Mouse (Mus musculus) layer of hippocampus, adult 9-10 months (tissue): ENCODE measurements around the gene Kdm2a.
A peak's percentile ranks its signal among the peaks of the same experiment; 100 is the strongest.

Experiments
- DNase-seq: peaks from one replicate; pipeline ENCODE4 v3.0.0; 2022; ENCODE audit warnings: low spot score

Kdm2a gene

DNA sequence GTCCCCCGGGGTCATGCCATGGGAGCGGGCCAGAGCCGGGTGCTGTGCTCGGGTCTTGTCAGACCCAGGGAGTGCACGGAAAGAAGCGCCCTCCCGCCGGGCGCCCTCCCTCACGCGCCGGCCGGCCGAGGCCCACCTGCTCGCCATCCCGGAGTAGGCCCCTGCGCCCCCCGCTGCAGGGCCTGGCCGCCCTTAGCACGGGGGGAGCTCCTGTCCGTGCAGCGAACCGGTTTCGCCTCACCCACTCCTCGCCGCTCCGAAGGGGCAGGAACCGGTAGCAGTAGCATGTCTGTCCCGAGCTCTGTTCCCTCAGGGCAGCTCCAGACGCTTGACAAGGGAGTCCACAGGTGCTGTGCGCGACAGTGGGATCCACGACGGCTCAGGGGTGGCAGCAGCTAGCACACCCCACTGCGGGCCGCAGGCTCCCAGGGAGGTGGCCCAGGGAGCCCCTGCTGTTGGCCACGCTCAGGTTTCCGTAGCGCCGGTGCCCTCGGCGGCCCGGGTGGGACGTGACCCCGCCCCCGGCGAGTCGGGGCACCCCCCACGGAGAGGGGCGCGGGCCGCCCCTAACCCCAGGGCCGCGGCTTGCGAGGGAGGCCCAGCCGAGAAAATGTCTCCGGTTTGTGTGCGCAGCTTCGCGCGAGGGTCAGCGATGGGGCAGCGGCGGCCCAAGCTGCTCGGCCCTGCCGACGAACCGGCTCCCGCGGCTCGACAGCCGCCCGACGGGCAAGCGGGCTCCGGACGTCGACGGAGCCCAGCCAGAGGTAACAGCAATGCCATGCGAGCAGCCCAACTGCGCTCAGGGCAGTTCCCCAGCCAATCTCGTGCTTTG lies at the start of gene Kdm2a:
Gene Kdm2a, minus strand, starts transcription at position 488 of the 832 bp plus-strand sequence.
- no peak for DNase-seq

DNA sequence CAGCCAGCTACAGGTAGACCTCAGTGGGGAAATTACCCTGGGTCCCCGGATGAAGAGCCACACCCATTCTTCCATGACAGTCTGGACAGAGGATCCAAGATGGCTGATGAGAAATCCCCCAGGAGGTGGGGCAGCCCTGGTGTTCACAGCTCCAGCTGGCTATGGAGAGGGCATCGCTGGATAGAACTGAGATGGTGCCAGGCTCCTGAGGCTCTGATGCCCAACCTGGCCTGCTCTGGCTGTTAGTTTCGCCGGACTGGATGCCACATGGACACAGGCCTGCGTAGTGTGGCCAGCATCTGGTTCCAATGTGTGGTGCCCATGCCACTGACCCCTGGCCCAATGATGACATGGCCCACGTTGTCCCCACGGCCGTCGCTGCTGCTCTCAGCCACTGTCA lies 49.4 kb upstream of the Kdm2a start:
- no peak for DNase-seq

DNA sequence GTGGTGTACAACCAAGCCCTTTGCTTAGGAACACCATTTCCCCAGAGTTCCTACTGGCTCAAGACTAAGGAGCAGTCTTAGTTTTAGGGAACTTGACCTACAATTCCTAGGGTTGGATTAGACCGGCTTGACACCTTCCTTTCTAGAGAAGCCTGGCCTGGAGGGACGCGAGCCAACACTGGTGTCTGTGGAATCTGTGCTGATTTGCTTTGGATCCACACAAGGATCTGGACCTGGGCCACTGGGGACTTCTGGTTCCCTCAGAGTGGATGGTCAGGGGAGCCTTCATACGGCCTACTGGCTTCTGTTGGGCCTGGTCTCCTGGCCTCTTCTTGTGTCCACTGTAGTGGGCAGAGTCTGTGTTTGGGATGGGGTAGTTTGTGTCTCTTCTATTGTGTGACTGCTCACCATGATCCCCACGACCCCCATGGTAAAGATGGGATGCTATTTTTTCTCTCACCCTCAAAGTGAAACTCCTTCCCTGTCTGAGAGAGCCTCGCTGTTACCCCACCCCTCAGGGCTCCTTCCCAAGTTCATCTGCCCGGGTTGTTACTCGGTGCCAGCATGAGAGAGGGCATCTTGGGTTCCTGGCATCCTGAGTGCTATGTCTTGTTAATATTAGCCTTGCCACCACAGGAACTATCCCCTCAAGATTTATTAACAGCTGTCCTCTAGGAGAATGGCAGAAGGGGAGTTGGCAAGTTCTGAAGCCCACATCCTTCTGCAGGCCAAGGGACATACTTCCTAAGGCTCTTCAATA lies 48.8 kb upstream of the Kdm2a start:
- DNase-seq, result no peak

DNA sequence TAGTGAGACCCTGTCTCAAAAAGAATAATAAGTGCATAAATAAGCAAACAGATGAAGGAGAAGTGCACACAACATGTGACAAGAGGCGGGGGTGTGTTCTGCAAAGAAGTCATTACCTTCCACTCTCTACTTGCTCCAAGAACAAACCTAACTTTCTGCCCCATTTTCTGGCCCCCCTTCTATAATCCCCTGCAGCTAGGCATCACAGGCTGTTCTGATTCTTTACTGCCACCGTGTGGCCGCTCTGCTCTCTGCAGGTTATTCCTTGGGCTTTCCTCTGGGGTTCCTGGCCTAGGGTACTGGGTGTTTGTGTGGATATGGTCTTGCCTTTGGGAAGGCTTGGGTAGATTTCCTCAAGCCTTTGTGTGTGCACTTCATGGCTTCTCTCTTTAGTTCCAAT lies 44.3 kb upstream of the Kdm2a start:
- peak; percentile 66 for DNase-seq

DNA sequence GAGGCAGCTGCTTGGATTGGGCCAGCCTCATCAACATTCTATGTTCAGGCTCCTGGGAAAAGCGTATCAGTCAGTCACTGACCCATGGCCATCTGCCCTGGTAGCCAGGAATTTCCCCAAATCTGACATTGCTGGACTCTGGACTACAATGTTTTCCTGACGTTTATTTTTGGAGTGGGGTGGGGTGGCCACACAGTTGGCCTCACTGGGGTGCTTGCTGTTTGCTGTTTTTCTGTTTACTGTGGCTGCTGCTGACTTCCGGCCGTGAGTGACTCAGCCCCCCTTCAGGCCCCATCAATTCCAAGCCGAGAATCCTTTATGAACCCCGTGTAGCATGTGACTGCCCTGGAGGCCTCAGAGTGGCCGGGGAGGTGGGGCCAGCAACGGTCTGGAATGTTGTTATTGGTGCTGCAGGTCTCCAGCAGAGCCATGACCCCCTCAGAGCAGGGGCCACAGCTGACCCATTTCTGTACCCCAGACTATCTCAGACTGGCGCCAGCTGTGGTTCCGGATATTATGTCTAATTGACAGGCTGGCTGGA lies 43.6 kb upstream of the Kdm2a start:
- DNase-seq, result no peak

DNA sequence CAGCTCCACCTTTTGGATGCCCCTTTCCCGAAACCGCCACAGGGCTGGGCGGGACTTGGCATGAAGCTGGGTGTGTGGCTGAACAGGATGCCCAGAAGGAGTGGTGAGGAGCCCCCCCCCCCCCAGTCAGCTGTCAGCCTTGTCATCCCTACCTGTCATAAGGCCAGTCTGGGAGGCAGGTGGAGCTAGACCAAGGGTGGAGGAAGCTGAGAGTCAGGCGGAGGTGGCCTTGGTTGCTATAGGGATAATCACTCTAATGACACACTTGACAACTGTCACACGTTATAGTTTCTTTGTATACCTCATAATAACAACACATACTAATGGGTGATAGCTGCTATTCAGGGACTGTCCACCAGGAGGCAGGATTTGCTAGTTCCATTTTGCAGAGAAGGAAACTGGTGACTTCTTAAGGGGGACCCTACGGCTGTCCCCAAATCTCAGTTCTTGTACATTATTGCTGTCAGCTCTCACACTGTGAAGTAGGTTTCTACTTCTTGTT lies 43.1 kb upstream of the Kdm2a start:
- DNase-seq, result no peak

GRCm38 (mm10) chr19:4440222-4440621 lies 42.1 kb upstream of the Kdm2a start:
- no peak for DNase-seq

DNA sequence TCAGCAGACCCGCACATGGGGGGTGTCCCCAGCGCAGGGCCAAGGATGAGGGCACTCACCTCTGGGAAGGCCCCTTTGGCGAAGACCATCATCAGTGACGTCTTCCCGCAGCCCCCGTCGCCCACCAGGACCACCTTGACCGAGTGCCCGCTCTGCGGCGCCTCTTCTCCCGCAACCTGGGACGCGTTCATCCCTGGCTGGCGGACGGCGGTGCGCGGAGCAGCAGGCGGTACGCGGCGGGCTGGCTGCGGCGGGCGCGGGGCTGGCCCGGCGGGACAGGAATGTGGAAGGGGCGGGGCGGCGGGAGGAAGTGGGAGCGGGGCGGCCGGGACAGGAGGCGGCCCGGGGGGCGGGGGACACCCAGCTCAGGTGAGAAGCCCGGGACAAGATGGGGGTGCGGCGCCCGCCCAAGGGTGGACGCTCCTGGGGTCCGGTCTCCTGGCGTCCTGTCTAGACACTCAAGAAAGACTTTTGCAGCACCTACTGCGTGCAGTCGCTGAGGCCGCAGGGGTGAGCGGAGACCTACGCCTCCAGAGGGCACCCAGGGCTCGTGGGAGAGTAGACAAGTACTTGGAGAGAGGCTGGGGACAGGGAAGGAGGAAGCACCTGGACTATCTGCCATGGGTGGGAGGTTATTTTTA lies 41.2 kb upstream of the Kdm2a start, which contains the start of gene Rhod:
Gene Rhod, minus strand, starts transcription at position 272 of the 641 bp plus-strand sequence.
- DNase-seq, result no peak

DNA sequence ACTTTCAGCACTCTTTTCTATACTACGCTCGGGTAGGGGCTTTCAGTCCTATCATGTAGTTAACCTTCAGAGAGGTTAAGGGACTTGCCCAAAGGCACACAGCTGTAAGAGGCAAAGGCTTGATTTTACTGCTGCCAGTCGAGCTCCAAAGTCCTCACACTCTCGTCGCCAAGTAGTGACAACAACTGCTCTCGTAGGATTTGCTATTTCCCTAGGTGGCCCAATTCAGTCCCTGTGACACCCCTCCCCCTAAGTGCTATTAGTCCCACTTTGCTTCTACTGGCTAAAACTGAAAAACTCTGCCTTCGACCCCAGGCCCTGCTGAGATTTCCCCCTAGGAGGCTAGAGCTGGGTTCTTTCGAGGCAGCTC lies 40.7 kb upstream of the Kdm2a start:
- no peak for DNase-seq

DNA sequence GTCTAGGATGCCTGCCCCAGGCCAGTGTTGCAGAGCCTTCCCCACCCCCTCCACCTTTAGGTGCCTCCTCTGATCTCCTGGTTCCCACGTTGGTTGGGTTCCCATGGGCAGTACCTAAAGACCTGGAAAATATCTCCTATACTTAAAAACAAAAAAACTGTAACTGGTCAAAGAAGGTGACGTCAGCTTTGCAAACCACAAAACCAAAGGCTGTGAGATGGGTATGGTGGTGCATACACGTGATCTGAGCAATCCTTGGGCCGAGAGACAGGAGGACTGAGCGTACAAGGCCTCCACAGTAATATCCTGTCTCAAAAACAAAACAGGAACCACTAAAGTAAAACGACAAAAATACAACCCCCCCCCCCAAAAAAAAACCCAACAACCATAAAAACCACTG lies 39.8 kb upstream of the Kdm2a start:
- no peak for DNase-seq

GRCm38 (mm10) chr19:4436254-4436653 lies 38.2 kb upstream of the Kdm2a start:
- no peak for DNase-seq

DNA sequence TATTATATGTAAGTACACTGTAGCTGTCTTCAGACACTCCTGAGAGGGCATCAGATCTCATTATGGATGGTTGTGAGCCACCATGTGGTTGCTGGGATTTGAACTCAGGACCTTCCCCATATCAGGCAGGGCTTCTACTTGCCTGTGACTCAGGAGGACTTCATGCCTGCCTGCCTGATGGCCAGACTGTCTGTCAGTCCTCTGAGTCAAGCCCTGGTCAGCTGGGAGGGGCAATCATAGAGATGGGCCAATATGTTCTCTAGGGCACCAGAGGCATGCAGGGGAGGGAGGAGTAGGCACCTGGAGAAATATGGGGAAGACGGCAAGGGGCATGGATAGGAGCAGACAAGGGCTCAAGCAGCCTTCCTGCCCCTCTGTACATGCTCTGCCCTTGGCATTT lies 36.9 kb upstream of the Kdm2a start:
- DNase-seq, result no peak

- no peak for DNase-seq
Observed at GRCm38 (mm10) chr19:4433756-4434155, 35.7 kb upstream of the Kdm2a start.

- no peak for DNase-seq
Observed at GRCm38 (mm10) chr19:4430091-4430620, 32.1 kb upstream of the Kdm2a start.

- no peak for DNase-seq
Observed at GRCm38 (mm10) chr19:4425610-4426366, 27.7 kb upstream of the Kdm2a start.

GRCm38 (mm10) chr19:4423021-4423420 lies 24.9 kb upstream of the Kdm2a start:
- DNase-seq, result no peak

DNA sequence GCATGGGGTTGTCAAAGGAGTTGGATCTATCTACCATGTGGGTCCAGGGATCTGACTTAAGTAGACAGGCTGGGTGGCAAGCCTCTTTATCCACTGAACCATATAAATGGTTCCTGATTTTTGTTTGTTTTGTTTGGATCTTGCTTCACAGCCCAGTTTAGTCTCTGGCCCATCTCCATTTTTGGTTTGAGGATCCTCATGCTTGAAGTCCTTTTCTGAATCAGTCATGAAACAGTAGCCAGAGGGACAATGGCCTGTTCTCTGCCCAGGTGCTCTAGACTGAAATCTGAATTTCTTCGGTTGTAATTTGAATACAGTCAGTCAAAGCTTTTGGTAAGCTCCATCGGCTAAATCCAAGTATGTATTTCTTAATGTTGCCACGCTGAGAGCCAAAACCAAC lies 24.5 kb upstream of the Kdm2a start:
- DNase-seq, result no peak

DNA sequence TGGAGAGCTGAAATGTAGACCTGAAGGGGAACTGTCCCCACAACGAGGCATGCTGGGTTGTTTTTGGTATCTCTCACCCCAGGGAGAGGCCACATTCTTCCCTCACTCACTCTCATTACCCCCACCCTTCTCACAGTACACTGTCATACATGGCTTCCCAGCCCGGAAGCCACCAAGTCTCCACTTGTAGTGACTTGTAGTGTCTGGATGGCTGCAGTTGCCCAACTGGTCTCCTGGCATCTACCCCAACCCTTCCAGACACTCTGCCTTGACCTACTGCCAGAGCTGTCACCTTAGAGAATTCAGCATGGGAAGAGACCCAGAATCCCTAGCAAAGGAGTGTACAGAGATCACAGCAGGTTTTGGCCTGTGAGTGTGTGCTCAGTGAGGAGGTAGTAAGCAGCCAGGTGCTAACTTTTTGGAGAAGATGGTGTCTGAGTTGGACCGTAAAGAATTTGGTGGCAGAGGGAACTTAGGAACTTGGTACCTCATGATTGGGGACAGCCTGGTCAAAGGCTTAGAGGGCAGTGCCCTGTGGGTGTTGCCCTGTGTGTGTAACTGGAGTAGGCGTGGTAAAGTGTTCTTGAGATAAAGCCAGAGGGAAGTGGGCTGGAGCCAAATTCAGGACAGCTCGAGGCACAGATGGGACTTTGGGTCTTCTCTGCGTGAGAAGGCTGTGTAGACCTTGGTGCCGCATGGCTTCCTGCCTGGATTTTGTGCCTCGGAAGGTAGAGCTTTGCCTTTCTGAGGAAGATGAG lies 22.2 kb upstream of the Kdm2a start:
- no peak for DNase-seq

DNA sequence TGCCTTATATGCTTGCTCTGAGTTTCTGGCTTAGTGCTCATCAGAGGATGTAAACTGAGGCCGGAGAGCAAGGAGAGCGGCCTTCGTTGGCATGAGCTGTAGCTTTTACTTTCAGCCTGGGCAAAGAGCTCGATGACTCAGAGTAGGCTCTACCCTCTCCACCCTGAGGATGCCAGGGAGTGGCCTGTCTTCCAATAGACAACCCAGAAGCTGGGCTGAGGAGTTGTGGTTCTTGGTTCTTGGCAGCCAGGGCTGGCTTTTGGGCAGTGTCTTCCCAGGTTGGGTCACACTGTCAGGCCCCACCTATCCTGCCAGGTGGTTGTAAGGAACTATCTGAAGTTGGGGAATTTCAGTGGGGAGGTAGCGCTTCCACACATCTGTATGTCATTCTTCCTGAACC lies 21.6 kb upstream of the Kdm2a start:
- DNase-seq, result no peak

DNA sequence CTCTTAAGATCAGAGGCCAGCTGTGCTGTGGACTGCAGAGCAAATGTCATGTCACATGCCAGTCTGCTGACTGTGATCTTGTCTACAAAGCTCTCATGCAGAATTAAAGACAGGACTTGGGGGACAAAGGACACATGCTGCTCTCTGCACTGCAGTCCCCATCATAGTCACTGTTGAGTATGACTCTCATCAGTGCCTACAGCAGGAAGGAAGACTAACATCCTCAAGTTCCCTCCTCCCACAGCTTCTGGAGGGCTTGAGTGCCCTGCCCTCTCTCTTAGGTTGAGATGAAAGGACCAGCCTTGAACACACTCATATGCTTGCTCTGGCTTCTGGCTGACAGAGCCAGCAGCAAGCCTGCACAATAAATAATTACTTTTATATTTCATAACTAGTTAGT lies 19.6 kb upstream of the Kdm2a start:
- DNase-seq, result no peak

DNA sequence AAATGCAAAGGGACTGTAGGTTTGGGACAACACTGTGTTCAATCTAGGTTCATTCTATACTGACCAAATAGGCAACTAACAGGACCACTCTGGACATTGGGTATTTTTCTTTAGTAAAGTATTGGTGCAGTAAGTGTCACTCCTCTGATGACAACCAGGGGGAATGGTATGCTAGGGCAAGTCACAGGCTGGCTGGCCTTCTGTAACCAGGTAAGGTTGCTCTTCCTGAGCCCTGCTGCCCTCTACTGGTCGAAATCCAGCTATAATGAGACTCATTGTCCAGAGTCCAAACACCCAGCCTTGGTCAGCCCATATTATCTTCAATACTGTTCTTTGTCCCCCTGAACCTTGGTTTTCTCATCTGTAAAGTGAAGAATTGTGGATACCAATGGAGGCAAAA lies 19.1 kb upstream of the Kdm2a start:
- no peak for DNase-seq
